ENCODE assay signal across 1 mouse cellular context in genomic region chr11:101604116-101604515, GRCm38 (mm10).
TF ChIP-seq lines count a peak whose summit lies in the region.

No protein-coding gene starts in this region.

TF ChIP-seq in CH12.LX, 34 proteins besides CTCF, POLR2A, EP300 and RAD21 (continued from another document):
- TF ChIP-seq KAT2A (IDR thresholded peaks at IDR 0.05; ENCODE audit: insufficient replicate concordance, low read length), result no peak
- no peak for TF ChIP-seq USF1 (IDR thresholded peaks at IDR 0.05; ENCODE audit: low read depth, low read length)
- no peak for TF ChIP-seq E2F4 (IDR thresholded peaks at IDR 0.05; ENCODE audit: insufficient replicate concordance, low read depth, low read length)
- no peak for TF ChIP-seq NELFE (IDR thresholded peaks at IDR 0.05; ENCODE audit: low read depth, low read length)
